Mouse (Mus musculus): ENCODE measurements around the gene Nosip. TPM values are rescaled to one million over a fixed set of nuclear protein-coding genes. Genes with fewer than 3 reads are reported as not detected.

Gene Nosip
- polyA plus RNA-seq, 1 experiment from 2014 or later, result 59.1 TPM

DNA sequence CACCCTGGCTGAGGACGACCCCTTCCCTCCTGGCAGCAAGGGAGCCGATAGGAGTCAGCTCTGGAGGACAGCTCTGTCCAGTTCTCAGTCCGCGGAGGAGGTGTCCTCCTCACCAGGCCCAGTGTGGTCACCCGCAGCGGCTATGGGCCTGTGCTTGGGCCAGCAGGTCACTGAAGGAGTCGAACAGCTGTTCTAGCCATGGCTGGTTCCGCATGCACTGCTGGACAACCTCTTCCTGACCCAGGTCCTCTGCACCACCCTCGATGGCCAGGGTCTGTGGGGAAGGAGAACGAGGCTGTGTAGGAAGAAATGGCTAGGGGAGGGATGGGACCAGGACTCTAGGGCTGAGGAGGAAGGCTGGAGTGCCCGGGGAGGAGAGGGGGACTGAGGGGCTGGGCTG is 33.9 kb upstream of the Nosip start:
- H3K4me3 ChIP-seq (ENCODE audit: low read depth, low read length), result no peak overlapping the region
- H3K4me1 ChIP-seq (ENCODE audit: control insufficient read depth, insufficient read depth, low read length), result no peaks in the 10 kb centered on the region
- H3K27ac ChIP-seq (replicated peaks; ENCODE audit: low read depth, low read length), result no peak overlapping the region
- WGBS, result 83% methylated on average over 9 of the region's 11 CpGs
- DNase-seq (ENCODE audit: low spot score) (no peak), ATAC-seq (ENCODE audit: low read depth) (no peak)
- no peak overlapping the region for H3K4me2 ChIP-seq (ENCODE audit: low read depth, low read length)
- H3K9me3 ChIP-seq (ENCODE audit: control insufficient read depth, low read length), result no peaks in the 10 kb centered on the region
- peaks cover 66% of the 10 kb centered on the region for H3K36me3 ChIP-seq (ENCODE audit: control insufficient read depth, insufficient read depth, low read length)
- H3K9ac ChIP-seq (ENCODE audit: low read depth, low read length), result no peak overlapping the region
- no peaks in the 10 kb centered on the region for H3K27me3 ChIP-seq (replicated peaks; ENCODE audit: control insufficient read depth, insufficient read depth, low read length)

GRCm38 (mm10) chr7:45029995-45030394 is 32.2 kb upstream of the Nosip start:
- 92% methylated on average over 6 of the region's 6 CpGs for WGBS
- Histone ChIP-seq H3K4me2 (ENCODE audit: low read depth, low read length) (no peak overlapping the region), H3K27ac (replicated peaks; ENCODE audit: low read depth, low read length) (no peak overlapping the region), H3K9ac (ENCODE audit: low read depth, low read length) (no peak overlapping the region), H3K36me3 (ENCODE audit: control insufficient read depth, insufficient read depth, low read length) (peaks cover 82% of the 10 kb centered on the region), H3K27me3 (replicated peaks; ENCODE audit: control insufficient read depth, insufficient read depth, low read length) (no peaks in the 10 kb centered on the region), H3K4me3 (ENCODE audit: low read depth, low read length) (no peak overlapping the region), H3K9me3 (ENCODE audit: control insufficient read depth, low read length) (no peaks in the 10 kb centered on the region), H3K4me1 (ENCODE audit: control insufficient read depth, insufficient read depth, low read length) (no peaks in the 10 kb centered on the region)
- ATAC-seq (ENCODE audit: low read depth) (no peak), DNase-seq (ENCODE audit: low spot score) (no peak)

DNA sequence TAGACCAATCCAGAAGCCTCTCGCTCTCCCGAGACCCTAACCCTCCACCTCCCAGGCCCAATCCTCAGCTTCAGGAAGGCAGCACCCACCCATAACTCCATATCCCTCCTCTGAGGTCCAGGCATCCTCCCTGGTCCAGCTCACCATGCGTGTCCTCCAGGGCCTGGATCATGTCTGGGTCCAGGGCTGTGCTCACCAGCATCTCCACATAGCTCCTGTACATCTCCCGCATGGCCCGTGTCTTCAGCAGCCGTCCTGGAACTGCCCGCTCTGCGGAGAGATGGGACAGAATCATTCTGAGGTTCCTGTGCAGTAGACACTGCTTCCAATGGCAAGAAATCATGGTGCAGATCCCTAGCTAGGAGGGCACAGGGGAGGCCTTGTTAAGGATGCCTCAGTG is 31.4 kb upstream of the Nosip start:
- DNase-seq (ENCODE audit: low spot score), result no peak
- H3K9me3 ChIP-seq (ENCODE audit: control insufficient read depth, low read length), result no peaks in the 10 kb centered on the region
- ATAC-seq (ENCODE audit: low read depth), result no peak
- no peak overlapping the region for H3K9ac ChIP-seq (ENCODE audit: low read depth, low read length)
- H3K27me3 ChIP-seq (replicated peaks; ENCODE audit: control insufficient read depth, insufficient read depth, low read length), result no peaks in the 10 kb centered on the region
- no peaks in the 10 kb centered on the region for H3K4me1 ChIP-seq (ENCODE audit: control insufficient read depth, insufficient read depth, low read length)
- no peak overlapping the region for H3K4me3 ChIP-seq (ENCODE audit: low read depth, low read length)
- H3K4me2 ChIP-seq (ENCODE audit: low read depth, low read length), result no peak overlapping the region
- 94% methylated on average over 8 of the region's 8 CpGs for WGBS
- H3K36me3 ChIP-seq (ENCODE audit: control insufficient read depth, insufficient read depth, low read length), result peaks cover 91% of the 10 kb centered on the region
- H3K27ac ChIP-seq (replicated peaks; ENCODE audit: low read depth, low read length), result no peak overlapping the region

DNA sequence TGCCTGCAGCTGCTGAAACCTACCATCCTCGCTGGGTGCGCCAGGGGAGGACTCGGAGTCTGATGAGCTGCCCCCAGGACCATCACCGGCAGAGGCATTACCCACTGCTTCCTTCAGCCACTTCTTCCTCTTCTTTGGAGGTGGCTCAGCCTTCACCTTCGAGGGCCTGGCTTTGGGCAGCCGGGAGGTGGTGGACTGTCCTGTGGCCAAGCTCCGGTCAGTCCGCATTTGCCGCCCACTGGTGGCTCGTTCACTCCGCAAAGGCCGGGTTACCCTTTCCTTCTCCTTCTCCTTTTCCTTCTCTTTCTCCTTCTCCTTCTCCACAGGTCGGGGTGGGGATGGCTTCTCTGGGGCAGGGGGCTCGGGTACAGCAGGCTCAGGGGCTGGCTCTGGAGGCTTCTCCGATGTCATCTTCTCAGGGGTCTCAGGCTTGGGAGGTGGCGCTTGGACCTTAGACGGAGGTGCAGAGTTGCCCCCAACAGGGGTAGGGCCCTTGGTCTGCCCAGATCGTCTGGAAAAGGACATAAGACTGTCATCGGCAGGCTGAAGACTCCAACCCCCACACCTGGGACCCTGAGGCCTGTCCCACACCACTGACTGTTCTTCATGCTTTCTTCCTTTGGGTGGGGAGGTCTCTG is 28.4 kb upstream of the Nosip start:
- peaks cover 99% of the 10 kb centered on the region for H3K36me3 ChIP-seq (ENCODE audit: control insufficient read depth, insufficient read depth, low read length)
- no peak for ATAC-seq (ENCODE audit: low read depth)
- 95% methylated on average over 19 of the region's 19 CpGs for WGBS

DNA sequence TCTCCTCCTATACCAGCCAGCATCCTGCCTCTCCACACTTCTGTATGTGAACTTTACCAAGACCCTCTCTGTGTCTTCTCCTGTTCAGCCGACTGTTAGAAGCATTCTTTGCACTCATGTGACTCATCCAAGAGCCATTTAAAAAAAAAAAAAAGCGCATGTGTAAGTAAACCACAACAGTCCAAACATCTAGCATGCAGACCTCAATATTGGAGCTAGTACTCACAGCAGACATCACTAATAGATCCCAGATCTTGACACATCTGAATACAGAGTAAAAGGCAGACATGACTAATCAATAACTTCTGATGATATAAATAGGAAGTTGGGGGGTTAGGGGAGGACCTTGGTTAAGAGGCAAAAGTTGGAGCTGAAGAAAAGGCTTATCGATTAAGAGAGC is 26.6 kb upstream of the Nosip start:
- Histone ChIP-seq H3K4me2 (ENCODE audit: low read depth, low read length) (no peak overlapping the region), H3K36me3 (ENCODE audit: control insufficient read depth, insufficient read depth, low read length) (peaks cover 100% of the 10 kb centered on the region), H3K4me3 (ENCODE audit: low read depth, low read length) (no peak overlapping the region), H3K9ac (ENCODE audit: low read depth, low read length) (no peak overlapping the region), H3K9me3 (ENCODE audit: control insufficient read depth, low read length) (no peaks in the 10 kb centered on the region), H3K27ac (replicated peaks; ENCODE audit: low read depth, low read length) (no peak overlapping the region), H3K4me1 (ENCODE audit: control insufficient read depth, insufficient read depth, low read length) (no peaks in the 10 kb centered on the region), H3K27me3 (replicated peaks; ENCODE audit: control insufficient read depth, insufficient read depth, low read length) (no peaks in the 10 kb centered on the region)
- WGBS, result 83% methylated on average over 3 of the region's 3 CpGs
- DNase-seq (ENCODE audit: low spot score) (no peak), ATAC-seq (ENCODE audit: low read depth) (no peak)

More for the DNA sequence above, 28.4 kb upstream of the Nosip start:
- Histone ChIP-seq H3K9ac (ENCODE audit: low read depth, low read length) (no peak overlapping the region), H3K4me2 (ENCODE audit: low read depth, low read length) (no peak overlapping the region), H3K4me1 (ENCODE audit: control insufficient read depth, insufficient read depth, low read length) (no peaks in the 10 kb centered on the region), H3K4me3 (ENCODE audit: low read depth, low read length) (no peak overlapping the region), H3K27me3 (replicated peaks; ENCODE audit: control insufficient read depth, insufficient read depth, low read length) (no peaks in the 10 kb centered on the region), H3K9me3 (ENCODE audit: control insufficient read depth, low read length) (no peaks in the 10 kb centered on the region), H3K27ac (replicated peaks; ENCODE audit: low read depth, low read length) (no peak overlapping the region)
- no peak for DNase-seq (ENCODE audit: low spot score)

- WGBS, result 90% methylated on average over 11 of the region's 11 CpGs
- Histone ChIP-seq H3K4me3 (ENCODE audit: low read depth, low read length) (no peak overlapping the region), H3K4me2 (ENCODE audit: low read depth, low read length) (no peak overlapping the region), H3K9me3 (ENCODE audit: control insufficient read depth, low read length) (no peaks in the 10 kb centered on the region), H3K4me1 (ENCODE audit: control insufficient read depth, insufficient read depth, low read length) (no peaks in the 10 kb centered on the region), H3K9ac (ENCODE audit: low read depth, low read length) (no peak overlapping the region), H3K27me3 (replicated peaks; ENCODE audit: control insufficient read depth, insufficient read depth, low read length) (no peaks in the 10 kb centered on the region), H3K36me3 (ENCODE audit: control insufficient read depth, insufficient read depth, low read length) (peaks cover 100% of the 10 kb centered on the region), H3K27ac (replicated peaks; ENCODE audit: low read depth, low read length) (no peak overlapping the region)
- ATAC-seq (ENCODE audit: low read depth) (no peak), DNase-seq (ENCODE audit: low spot score) (no peak)
These were observed 25.5 kb upstream of the Nosip start for GRCm38 (mm10) chr7:45036702-45037101.

DNA sequence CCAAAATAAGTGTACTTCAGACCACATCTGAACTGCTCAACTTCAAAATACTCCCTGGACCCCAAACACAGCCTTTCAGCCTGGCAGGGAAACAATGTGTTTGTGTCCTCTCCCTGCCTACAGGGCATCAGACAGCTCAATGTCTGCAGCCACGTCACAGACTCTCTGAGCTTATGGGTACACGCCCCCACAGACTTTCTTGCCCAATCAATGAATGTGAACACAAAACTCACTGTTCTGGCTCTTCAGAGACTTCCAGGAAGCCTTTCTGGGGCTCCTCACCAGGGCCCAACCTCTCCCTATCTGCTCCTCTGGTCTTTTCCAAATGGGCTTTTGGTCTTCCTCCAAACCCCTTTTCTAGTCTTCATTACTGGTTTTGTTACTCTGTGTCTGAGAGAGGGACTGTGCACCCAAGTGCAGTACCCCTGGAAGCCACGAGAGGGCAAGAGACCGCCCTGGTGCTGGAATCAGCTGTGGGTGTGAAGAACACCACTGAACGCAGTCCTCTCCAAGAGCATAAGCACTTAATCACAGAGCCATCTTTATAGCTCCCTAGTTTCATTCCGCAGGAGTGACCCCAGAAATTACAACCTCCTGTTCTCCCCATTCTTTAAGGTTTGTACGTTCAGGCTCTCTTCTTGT is 24.4 kb upstream of the Nosip start:
- Histone ChIP-seq H3K4me3 (ENCODE audit: low read depth, low read length) (no peak overlapping the region), H3K36me3 (ENCODE audit: control insufficient read depth, insufficient read depth, low read length) (peaks cover 100% of the 10 kb centered on the region), H3K4me1 (ENCODE audit: control insufficient read depth, insufficient read depth, low read length) (no peaks in the 10 kb centered on the region), H3K27ac (replicated peaks; ENCODE audit: low read depth, low read length) (no peak overlapping the region), H3K9me3 (ENCODE audit: control insufficient read depth, low read length) (no peaks in the 10 kb centered on the region), H3K27me3 (replicated peaks; ENCODE audit: control insufficient read depth, insufficient read depth, low read length) (no peaks in the 10 kb centered on the region), H3K4me2 (ENCODE audit: low read depth, low read length) (no peak overlapping the region), H3K9ac (ENCODE audit: low read depth, low read length) (no peak overlapping the region)
- ATAC-seq (ENCODE audit: low read depth) (no peak), DNase-seq (ENCODE audit: low spot score) (no peak)
- WGBS, result 75% methylated on average over 7 of the region's 7 CpGs

DNA sequence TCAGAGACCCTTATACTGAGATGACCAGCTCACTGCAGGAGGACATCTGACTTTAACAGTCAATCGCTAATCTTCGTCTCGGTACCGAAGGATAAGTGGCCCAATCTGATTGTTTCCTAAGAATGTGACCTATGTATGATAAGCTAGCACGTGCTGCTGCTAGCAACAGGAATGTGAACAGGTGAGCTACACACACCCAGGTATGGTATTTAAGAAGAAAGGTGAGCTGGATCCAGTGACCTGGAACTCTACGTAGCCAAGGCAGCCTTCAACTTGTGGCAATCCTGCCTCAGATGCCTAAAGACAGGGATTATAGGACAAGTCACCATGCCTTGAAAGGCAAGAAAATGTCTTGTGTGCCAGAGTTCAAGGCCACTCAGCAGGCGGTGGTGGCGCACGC is 23.8 kb upstream of the Nosip start:
- H3K9me3 ChIP-seq (ENCODE audit: control insufficient read depth, low read length), result no peaks in the 10 kb centered on the region
- no peak overlapping the region for H3K9ac ChIP-seq (ENCODE audit: low read depth, low read length)
- no peak overlapping the region for H3K27ac ChIP-seq (replicated peaks; ENCODE audit: low read depth, low read length)
- H3K4me3 ChIP-seq (ENCODE audit: low read depth, low read length), result no peak overlapping the region
- no peak overlapping the region for H3K4me2 ChIP-seq (ENCODE audit: low read depth, low read length)
- H3K4me1 ChIP-seq (ENCODE audit: control insufficient read depth, insufficient read depth, low read length), result no peaks in the 10 kb centered on the region
- DNase-seq (ENCODE audit: low spot score) (no peak), ATAC-seq (ENCODE audit: low read depth) (no peak)
- H3K27me3 ChIP-seq (replicated peaks; ENCODE audit: control insufficient read depth, insufficient read depth, low read length), result no peaks in the 10 kb centered on the region
- WGBS, result 94% methylated on average over 9 of the region's 9 CpGs
- peaks cover 100% of the 10 kb centered on the region for H3K36me3 ChIP-seq (ENCODE audit: control insufficient read depth, insufficient read depth, low read length)

GRCm38 (mm10) chr7:45040851-45041250 is 21.4 kb upstream of the Nosip start:
- H3K4me2 ChIP-seq (ENCODE audit: low read depth, low read length), result no peak overlapping the region
- H3K9me3 ChIP-seq (ENCODE audit: control insufficient read depth, low read length), result no peaks in the 10 kb centered on the region
- no peak overlapping the region for H3K27ac ChIP-seq (replicated peaks; ENCODE audit: low read depth, low read length)
- no peak overlapping the region for H3K9ac ChIP-seq (ENCODE audit: low read depth, low read length)
- DNase-seq (ENCODE audit: low spot score), result no peak
- H3K4me3 ChIP-seq (ENCODE audit: low read depth, low read length), result no peak overlapping the region
- 93% methylated on average over 9 of the region's 9 CpGs for WGBS
- H3K36me3 ChIP-seq (ENCODE audit: control insufficient read depth, insufficient read depth, low read length), result peaks cover 100% of the 10 kb centered on the region
- no peak for ATAC-seq (ENCODE audit: low read depth)
- no peaks in the 10 kb centered on the region for H3K27me3 ChIP-seq (replicated peaks; ENCODE audit: control insufficient read depth, insufficient read depth, low read length)
- no peaks in the 10 kb centered on the region for H3K4me1 ChIP-seq (ENCODE audit: control insufficient read depth, insufficient read depth, low read length)
